Mouse (Mus musculus): ENCODE results near the gene Camk1d.

- TF ChIP-seq CTCF (IDR thresholded peaks at IDR 0.05; ENCODE audit: borderline replicate concordance, extremely low read depth, insufficient read depth, insufficient read length), result no peak
- TF ChIP-seq POLR2A (IDR thresholded peaks at IDR 0.05; ENCODE audit: borderline replicate concordance, extremely low read depth, insufficient read depth, insufficient read length, poor library complexity, severe bottlenecking), result no peak
Measured at GRCm38 (mm10) chr2:5553264-5553663, 161.1 kb downstream of the Camk1d start.
